Mouse (Mus musculus): ENCODE measurements around the gene Homez. TPM values are rescaled to one million over a fixed set of nuclear protein-coding genes. Genes with fewer than 3 reads are reported as not detected.
A peak's percentile ranks its signal among the peaks of the same experiment; 100 is the strongest.

The Homez gene
- 2.1 to 16.7 TPM (median 5.1 TPM) in 3 replicates for total RNA-seq (2017)

- no peak for ATAC-seq (replicated peaks; ENCODE audit: insufficient number of reproducible peaks, low FRiP score, low TSS enrichment, poor library complexity, severe bottlenecking)
Observed at GRCm38 (mm10) chr14:54870861-54871260, at the start of gene Homez. Gene Homez, minus strand, starts transcription at chr14:54870961.

GRCm38 (mm10) chr14:54920076-54920685 is 49.4 kb upstream of the Homez start:
- ATAC-seq (replicated peaks; ENCODE audit: insufficient number of reproducible peaks, low FRiP score, low TSS enrichment, poor library complexity, severe bottlenecking), result no peak

GRCm38 (mm10) chr14:54913343-54913742 is 42.6 kb upstream of the Homez start:
- no peak for ATAC-seq (replicated peaks; ENCODE audit: insufficient number of reproducible peaks, low FRiP score, low TSS enrichment, poor library complexity, severe bottlenecking)

- ATAC-seq (replicated peaks; ENCODE audit: insufficient number of reproducible peaks, low FRiP score, low TSS enrichment, poor library complexity, severe bottlenecking), result no peak
Observed at GRCm38 (mm10) chr14:54912886-54913285, 42.1 kb upstream of the Homez start, which contains the start of gene Slc22a17. Gene Slc22a17, minus strand, starts transcription at chr14:54913132.

- no peak for ATAC-seq (replicated peaks; ENCODE audit: insufficient number of reproducible peaks, low FRiP score, low TSS enrichment, poor library complexity, severe bottlenecking)
Observed at GRCm38 (mm10) chr14:54912109-54912850, 41.5 kb upstream of the Homez start.

GRCm38 (mm10) chr14:54908682-54909081 is 37.9 kb upstream of the Homez start:
- ATAC-seq (replicated peaks; ENCODE audit: insufficient number of reproducible peaks, low FRiP score, low TSS enrichment, poor library complexity, severe bottlenecking), result no peak

- no peak for ATAC-seq (replicated peaks; ENCODE audit: insufficient number of reproducible peaks, low FRiP score, low TSS enrichment, poor library complexity, severe bottlenecking)
Observed at GRCm38 (mm10) chr14:54903641-54904040, 32.9 kb upstream of the Homez start.

GRCm38 (mm10) chr14:54900383-54900782 is 29.6 kb upstream of the Homez start:
- peak; percentile 83 for ATAC-seq (replicated peaks; ENCODE audit: insufficient number of reproducible peaks, low FRiP score, low TSS enrichment, poor library complexity, severe bottlenecking)

- no peak for ATAC-seq (replicated peaks; ENCODE audit: insufficient number of reproducible peaks, low FRiP score, low TSS enrichment, poor library complexity, severe bottlenecking)
Observed at GRCm38 (mm10) chr14:54897445-54897844, 26.7 kb upstream of the Homez start.

GRCm38 (mm10) chr14:54894296-54895151 is 23.8 kb upstream of the Homez start:
- ATAC-seq (replicated peaks; ENCODE audit: insufficient number of reproducible peaks, low FRiP score, low TSS enrichment, poor library complexity, severe bottlenecking), result no peak

- peak; percentile 98 for ATAC-seq (replicated peaks; ENCODE audit: insufficient number of reproducible peaks, low FRiP score, low TSS enrichment, poor library complexity, severe bottlenecking)
Observed at GRCm38 (mm10) chr14:54893651-54894181, 23.0 kb upstream of the Homez start.

GRCm38 (mm10) chr14:54892200-54892599 is 21.4 kb upstream of the Homez start, which contains the start of gene Pabpn1:
Gene Pabpn1, plus strand, starts transcription at chr14:54892500.
- no peak for ATAC-seq (replicated peaks; ENCODE audit: insufficient number of reproducible peaks, low FRiP score, low TSS enrichment, poor library complexity, severe bottlenecking)

- no peak for ATAC-seq (replicated peaks; ENCODE audit: insufficient number of reproducible peaks, low FRiP score, low TSS enrichment, poor library complexity, severe bottlenecking)
Observed at GRCm38 (mm10) chr14:54885309-54885708, 14.5 kb upstream of the Homez start.

GRCm38 (mm10) chr14:54884022-54884712 is 13.4 kb upstream of the Homez start:
- ATAC-seq (replicated peaks; ENCODE audit: insufficient number of reproducible peaks, low FRiP score, low TSS enrichment, poor library complexity, severe bottlenecking), result no peak

GRCm38 (mm10) chr14:54883154-54884021 is 12.6 kb upstream of the Homez start, which contains the start of the genes Bcl2l2 and Gm20521:
Gene Bcl2l2, plus strand, starts transcription at chr14:54883377.
Gene Gm20521, plus strand, starts transcription at chr14:54883441.
- 0 out of 2 replicates have a peak, but pooled peaks have one; percentile 48 for ATAC-seq (replicated peaks; ENCODE audit: insufficient number of reproducible peaks, low FRiP score, low TSS enrichment, poor library complexity, severe bottlenecking)

GRCm38 (mm10) chr14:54877048-54877715 is 6.4 kb upstream of the Homez start, which contains the start of gene Ppp1r3e:
Gene Ppp1r3e, minus strand, starts transcription at chr14:54877550.
- peak; percentile 60; the same call in 1 of the 2 replicates for ATAC-seq (replicated peaks; ENCODE audit: insufficient number of reproducible peaks, low FRiP score, low TSS enrichment, poor library complexity, severe bottlenecking)

GRCm38 (mm10) chr14:54876539-54877047 is 5.8 kb upstream of the Homez start:
- ATAC-seq (replicated peaks; ENCODE audit: insufficient number of reproducible peaks, low FRiP score, low TSS enrichment, poor library complexity, severe bottlenecking), result peak; percentile 68
